Mouse (Mus musculus) spleen, postnatal 4 days (tissue): ENCODE measurements around the gene Ralbp1.

ENCODE experiments used
- DNase-seq, 2 experiments: peaks; one replicate each; pipeline ENCODE4 v3.0.0; 2022; ENCODE audit warnings: low spot score in 2 of 2

Gene Ralbp1

GRCm38 (mm10) chr17:65885697-65886529 lies at the start of gene Ralbp1:
TSS of gene Ralbp1 (minus strand) at chr17:65885798.
- no peak for DNase-seq

- DNase-seq = no peak
Measured at GRCm38 (mm10) chr17:65933741-65934140, 48.1 kb upstream of the Ralbp1 start.

DNA sequence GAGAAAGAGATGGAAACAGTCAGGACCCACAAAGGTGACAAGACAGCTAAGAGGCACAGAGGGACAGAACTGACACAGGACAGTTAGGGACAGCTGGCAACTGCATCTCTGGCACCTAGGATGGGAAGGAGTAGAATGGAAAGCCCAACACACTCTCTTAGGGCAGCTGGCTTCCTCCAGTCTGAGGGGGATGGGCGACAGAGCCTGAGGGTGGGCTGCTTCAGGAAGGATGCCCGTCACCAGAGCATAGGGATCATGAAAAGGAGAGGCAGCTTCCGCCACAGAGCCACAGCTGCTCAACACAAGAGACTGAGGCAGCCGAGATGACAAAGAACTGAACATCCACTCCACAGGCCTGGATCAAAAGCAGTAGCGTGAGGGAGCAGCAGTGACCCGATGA lies 45.9 kb upstream of the Ralbp1 start:
- peak in 1 of 2 experiments; percentile 52 for DNase-seq

- peak in 1 of 2 experiments; percentile 48 for DNase-seq
Measured at GRCm38 (mm10) chr17:65930960-65931359, 45.4 kb upstream of the Ralbp1 start.

DNA sequence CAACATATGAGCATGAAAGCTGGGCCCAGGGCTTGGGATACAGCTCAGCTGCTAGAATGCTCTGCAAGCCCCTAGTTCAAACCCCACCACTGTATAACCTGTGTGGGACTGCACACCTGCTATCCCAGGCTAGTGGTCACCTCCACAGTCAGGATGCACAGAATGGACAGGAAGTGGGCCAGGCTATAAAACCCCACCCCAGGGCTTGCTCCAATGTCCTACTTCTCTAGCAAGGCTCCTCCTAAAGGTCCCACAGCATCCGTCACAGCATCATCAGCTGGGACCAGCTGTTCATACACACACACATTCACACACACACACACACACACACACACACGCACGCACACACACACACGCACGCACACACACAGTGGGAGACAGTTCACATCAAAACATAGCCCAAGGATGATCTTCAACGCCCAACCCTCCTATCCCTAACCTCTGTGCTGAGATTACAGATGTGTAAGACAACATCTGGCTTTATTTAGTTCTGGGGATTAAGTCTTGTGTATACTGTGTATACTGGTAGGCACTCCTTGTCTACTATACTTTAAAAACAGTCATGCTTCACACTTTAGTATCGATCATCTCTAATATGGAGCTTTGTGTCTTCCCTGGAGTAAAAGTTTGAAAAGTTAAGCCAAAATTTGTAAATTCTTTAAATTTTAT lies 44.7 kb upstream of the Ralbp1 start:
- peak in 1 of 2 experiments; percentile 47 for DNase-seq

- peak in 1 of 2 experiments; percentile 46 for DNase-seq
Measured at GRCm38 (mm10) chr17:65929319-65929978, 43.9 kb upstream of the Ralbp1 start.

DNA sequence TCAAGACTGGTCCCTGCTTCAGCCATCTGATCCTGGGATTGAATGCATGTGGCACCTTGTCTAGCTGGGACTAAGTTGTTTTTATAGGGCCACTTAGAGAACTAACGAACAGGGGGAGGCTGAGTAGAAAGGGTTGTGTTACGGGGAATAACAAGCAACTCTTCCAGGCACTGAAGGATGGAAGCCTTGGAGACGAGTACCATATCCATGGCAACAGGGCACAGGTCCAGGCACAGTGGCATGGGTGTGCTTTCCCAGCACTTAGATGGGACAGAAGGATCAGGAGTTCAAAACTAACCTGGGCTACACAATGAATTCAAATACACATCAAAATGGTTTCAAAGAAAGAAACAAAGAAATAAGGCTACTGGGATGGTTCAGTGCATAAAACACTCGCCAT lies 41.5 kb upstream of the Ralbp1 start:
- DNase-seq = no peak

DNA sequence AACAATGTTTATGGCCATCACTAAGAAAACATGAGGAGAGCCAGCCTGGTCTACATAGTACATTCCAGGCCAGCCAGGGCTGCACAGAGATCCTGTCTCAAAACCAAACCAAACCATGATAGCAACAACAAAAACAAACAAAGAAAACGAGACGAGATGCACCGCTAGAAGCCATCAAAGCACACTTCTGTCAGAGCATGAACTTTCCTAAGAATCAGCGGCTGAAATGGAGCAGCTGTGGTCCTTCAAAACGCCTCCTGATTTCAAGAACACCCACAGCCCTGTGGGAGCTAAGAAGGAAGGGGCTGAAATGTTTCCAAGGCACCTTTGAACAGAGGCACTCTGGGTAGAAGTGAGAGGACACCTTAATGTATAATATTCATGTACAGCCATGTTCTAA lies 38.6 kb upstream of the Ralbp1 start:
- no peak for DNase-seq

- no peak for DNase-seq
Measured at GRCm38 (mm10) chr17:65921975-65922374, 36.4 kb upstream of the Ralbp1 start.

- DNase-seq = no peak
Measured at GRCm38 (mm10) chr17:65919235-65919634, 33.6 kb upstream of the Ralbp1 start.

DNA sequence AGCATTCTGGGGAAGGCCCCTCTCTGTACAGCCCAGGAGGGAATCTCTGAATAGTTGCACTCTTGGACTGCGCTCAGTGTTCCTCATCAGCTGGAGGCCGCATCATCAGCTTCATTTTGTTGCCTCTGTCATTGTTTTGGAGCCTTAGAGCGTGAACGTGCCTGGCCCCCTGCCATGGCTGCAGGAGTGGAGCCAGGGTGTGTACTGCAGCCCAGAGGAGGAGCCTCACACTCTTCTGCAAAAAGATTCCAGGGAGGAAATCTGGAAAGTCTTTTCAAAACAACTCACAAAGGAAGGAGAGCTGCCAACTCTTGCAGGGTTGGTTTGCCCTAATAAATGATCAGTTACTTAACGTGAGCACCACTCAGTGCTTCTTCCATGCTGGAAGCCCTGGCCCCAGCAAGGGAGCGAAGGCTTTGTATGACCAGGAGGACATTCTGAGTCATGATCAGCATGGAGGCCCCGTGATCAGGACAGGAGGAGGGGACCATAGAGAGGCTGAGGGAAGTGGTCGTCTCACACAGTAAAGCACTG lies 30.6 kb upstream of the Ralbp1 start:
- no peak for DNase-seq

DNA sequence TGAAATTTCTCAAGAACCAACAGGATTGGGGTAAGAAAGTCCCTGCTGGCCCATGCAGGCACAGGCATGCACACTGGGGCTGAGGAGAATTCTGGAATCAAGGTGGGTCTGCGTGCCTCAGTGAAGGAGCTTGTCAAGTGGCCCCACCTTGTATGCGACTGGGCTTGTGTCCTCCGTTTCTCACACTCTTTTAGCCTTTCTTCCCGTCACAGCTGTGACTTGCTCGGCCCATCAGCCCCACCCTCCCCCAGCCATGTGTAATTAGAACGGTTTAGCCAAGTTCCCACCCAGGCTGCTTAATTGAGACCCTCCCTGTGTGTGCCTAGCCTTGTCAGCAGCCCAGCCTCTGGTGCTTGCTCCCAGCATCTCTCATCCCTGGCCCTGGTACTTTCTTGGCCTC lies 28.5 kb upstream of the Ralbp1 start:
- DNase-seq = no peak

GRCm38 (mm10) chr17:65912202-65912601 lies 26.6 kb upstream of the Ralbp1 start:
- no peak for DNase-seq

DNA sequence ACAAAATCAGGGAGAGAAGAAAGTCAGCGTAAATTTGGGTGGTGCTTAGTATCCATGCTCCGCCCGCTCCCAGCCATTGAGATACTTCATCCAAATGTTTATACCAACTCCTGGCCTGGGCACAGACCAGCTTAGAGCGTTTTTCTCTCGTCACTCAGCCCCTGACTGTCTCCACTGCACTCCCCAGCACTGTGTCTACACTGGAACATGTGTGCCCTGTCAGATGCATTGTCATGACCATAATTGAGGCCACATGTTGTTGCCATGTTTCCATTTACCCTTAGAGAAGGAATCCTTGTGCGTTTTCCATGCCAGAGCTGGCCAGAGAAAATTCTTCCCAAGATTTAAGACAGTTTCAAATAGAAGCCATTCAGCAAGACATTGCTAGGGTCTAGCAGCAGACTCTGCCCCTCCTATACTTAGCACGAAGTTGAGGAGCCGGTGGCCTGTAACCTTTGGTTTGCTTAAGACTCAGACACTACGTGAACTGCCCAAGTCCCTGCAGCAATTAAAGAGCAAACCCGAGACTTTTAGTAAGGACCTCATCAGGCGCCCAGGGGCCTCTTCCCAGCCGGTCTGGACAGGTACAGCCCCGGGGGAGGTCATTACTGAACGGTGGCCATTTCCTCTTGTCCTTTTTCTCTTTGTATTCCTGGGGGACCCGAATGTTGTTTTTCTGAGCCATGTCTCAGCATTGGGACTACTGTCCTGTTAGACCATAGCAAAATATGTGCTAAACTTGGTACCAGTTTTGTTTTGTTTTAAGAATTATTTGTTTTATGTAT lies 25.9 kb upstream of the Ralbp1 start:
- no peak for DNase-seq

DNA sequence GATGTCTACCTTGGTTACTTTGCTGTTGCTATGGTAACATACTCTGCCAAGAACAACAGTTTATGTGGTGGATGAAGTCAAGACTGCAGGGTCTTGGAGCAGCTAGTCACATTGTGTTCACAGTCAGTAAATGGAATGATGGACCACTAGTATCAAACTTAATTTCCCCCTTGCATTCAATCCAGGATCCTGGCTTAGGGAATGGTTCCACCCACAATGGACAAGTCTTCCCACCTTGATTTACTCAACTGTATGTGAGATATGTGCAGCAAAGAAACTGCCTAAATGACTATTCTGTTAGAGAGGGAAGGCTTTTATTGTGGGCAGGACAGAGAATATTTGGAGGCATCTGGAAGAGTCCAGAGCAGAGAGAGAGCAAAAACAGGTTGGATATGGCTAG lies 22.7 kb upstream of the Ralbp1 start:
- no peak for DNase-seq

- peak in 1 of 2 experiments; percentile 67 for DNase-seq
Measured at GRCm38 (mm10) chr17:65906895-65907401, 21.4 kb upstream of the Ralbp1 start.

DNA sequence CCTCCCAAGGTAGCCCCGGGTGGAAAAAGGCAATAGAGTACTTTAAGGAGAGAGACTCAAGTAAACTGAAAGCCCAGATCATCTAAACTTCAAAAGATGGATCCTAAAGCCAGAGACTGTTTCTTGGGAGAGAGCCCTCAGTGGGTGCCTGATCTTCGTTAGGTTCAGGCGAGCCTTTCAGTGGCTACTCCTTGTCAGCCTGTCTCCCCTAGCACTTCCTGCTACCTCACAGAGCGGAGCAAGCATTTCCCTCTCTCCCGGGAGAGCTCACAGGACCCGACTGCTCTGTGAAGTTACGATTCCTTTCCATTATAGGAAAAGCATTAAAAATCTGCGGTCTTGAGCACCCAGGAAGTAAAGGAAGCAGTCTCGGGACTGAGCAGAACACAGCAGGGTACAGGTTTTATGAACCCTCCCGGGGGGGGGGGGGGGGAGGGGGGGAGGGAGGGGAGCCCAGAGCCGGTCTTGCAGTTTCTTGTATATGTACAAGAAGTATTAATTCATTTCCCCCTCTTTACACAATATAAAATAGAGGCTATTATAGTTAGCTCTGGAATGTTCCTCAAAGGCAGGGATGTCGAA lies 20.8 kb upstream of the Ralbp1 start:
- DNase-seq = no peak

DNA sequence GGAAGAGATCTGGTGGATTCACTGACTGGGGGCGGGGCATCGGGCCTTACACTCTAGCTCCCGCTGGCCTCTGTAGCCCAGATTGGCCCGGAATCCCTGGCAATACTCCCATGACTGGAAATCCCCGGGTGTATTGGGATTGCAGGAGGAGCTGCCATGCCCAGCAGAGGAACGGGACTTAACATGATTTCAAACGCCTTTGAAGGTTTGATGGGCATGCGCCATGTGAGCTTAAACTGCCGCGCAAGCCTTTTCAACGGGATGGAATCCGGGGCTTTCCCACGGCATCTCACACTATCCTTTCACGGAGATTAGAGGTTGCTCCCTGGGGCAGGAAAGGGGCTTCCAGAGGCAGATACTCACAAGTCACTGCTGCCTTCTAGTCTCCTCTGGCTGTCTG lies 19.6 kb upstream of the Ralbp1 start:
- DNase-seq = no peak

- no peak for DNase-seq
Measured at GRCm38 (mm10) chr17:65903826-65904225, 18.2 kb upstream of the Ralbp1 start.

DNA sequence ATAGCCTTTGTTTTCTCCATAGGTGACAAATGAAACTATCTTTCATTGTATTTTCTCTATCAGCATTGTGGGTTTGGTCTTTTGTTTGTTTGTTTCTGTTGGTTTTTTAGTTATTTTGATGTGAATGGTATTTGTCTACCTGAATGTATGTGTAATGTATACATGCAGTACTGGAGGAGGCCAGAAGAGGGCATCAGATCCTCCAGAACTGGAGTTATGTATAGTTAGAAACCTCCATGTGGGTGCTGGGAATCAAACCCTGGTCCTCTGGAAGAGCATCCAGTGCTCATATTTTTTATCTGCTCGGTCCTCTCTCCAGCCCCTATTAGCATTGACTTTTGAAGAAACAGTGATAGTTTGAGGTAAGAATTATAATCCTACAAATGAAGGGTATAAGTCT lies 17.4 kb upstream of the Ralbp1 start:
- DNase-seq = no peak

DNA sequence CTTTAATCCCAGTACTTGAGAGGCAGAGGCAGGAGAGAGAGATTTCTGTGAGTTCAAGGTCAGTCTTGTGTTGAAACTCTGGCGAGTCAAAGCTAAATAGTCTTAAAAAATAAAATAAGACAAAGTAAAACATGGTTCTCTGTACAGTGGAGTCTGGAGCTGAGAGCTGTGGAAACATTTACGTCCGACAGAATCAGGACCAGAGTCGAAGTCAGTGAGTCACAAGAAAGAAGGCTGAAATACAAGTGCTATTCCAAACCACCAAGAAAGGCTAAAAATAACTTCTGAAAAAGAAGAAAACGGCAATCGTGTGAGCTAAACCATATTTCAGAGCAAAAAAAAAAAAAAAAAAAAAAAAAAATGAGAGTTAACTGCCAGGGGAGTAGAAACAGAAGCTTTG lies 16.7 kb upstream of the Ralbp1 start:
- DNase-seq = no peak
